Mouse (Mus musculus): ENCODE measurements at regions not wholly inside any gene's neighbourhood (a gene's known extent, or its start where the extent isn't known, plus 50 kb on each side); places are given as distances from the start of the nearest gene placed in this dataset.

GRCm38 (mm10) chr9:87402010-87402409, 146.7 kb upstream of the Cep162 start:
- Histone ChIP-seq H3K27ac (ENCODE audit: insufficient read depth, low read depth) (no peak overlapping the region), H3K4me1 (ENCODE audit: control insufficient read depth in 1 of 2, insufficient read depth in 2 of 2) (no peaks in the 10 kb centered on the region), H3K36me3 (replicated peaks in 1 of 2; ENCODE audit: control insufficient read depth in 1 of 2, insufficient read depth in 1 of 2, low read length in 1 of 2) (no peaks in the 10 kb centered on the region), H3K79me2 (replicated peaks; ENCODE audit: control insufficient read depth, extremely low read depth, insufficient read depth, poor library complexity, severe bottlenecking) (no peaks in the 10 kb centered on the region), H3K27me3 (replicated peaks) (no peaks in the 10 kb centered on the region), H3K4me3 (replicated peaks in 1 of 3; ENCODE audit: low read depth in 2 of 3, low read length in 2 of 3, poor library complexity in 1 of 3) (no peak overlapping the region), H3K9ac (ENCODE audit: insufficient read depth, low read depth) (no peak overlapping the region), H3K9me3 (replicated peaks; ENCODE audit: low read length) (no peaks in the 10 kb centered on the region), H3K4me2 (ENCODE audit: insufficient read depth, low read depth, poor library complexity, severe bottlenecking) (no peak overlapping the region)
- TF ChIP-seq USF1 (IDR thresholded peaks at IDR 0.05; ENCODE audit: low read depth, low read length) (no peak), GABPA (IDR thresholded peaks at IDR 0.05; ENCODE audit: insufficient replicate concordance, low read depth, low read length) (no peak), SIN3A (IDR thresholded peaks at IDR 0.05; ENCODE audit: low read length) (no peak), CHD2 (IDR thresholded peaks at IDR 0.05; ENCODE audit: low read length) (no peak), MAFK (IDR thresholded peaks at IDR 0.05; ENCODE audit: insufficient replicate concordance, low read length) (no peak), ZMIZ1 (IDR thresholded peaks at IDR 0.05; ENCODE audit: low read depth, low read length) (no peak), POLR2AphosphoS2 (IDR thresholded peaks at IDR 0.05; ENCODE audit: low read depth, low read length) (no peak), JUN (IDR thresholded peaks at IDR 0.05; ENCODE audit: insufficient read depth, low read depth, low read length) (no peak), KAT2A (IDR thresholded peaks at IDR 0.05; ENCODE audit: insufficient replicate concordance, low read length) (no peak), ETS1 (conservative IDR thresholded peaks at IDR 0.05; ENCODE audit: low read depth, low read length) (no peak), ZC3H11A (IDR thresholded peaks at IDR 0.05; ENCODE audit: low read depth, low read length) (no peak), HCFC1 (IDR thresholded peaks at IDR 0.05; ENCODE audit: low read depth, low read length) (no peak), MAZ (IDR thresholded peaks at IDR 0.05; ENCODE audit: low read depth, low read length) (no peak), ELF1 (IDR thresholded peaks at IDR 0.05; ENCODE audit: low read depth, low read length) (no peak), ZNF384 (IDR thresholded peaks at IDR 0.05; ENCODE audit: low read depth, low read length) (no peak), NRF1 (IDR thresholded peaks at IDR 0.05; ENCODE audit: low read depth, low read length) (no peak), POLR2A (IDR thresholded peaks at IDR 0.05; ENCODE audit: low read depth, low read length) (no peak), IRF4 (IDR thresholded peaks at IDR 0.05; ENCODE audit: low read depth, low read length) (no peak), CHD1 (IDR thresholded peaks at IDR 0.05; ENCODE audit: low read depth, low read length) (no peak), MAX (IDR thresholded peaks at IDR 0.05; ENCODE audit: low read length) (no peak)
- in situ Hi-C loops (cut with MboI; ENCODE audit: low pct_ligation_motif_present, low pct_unique_long_range_greater_than_20kb, low sequenced_read_pairs), result no loop called here
- no peak for DNase-seq (ENCODE audit: extremely low read depth)
- dilution Hi-C loops (cut with MboI; ENCODE audit: extremely low pct_ligation_motif_present, extremely low pct_unique_long_range_greater_than_20kb, low sequenced_read_pairs), result no loop called here

- dilution Hi-C loops (cut with MboI; ENCODE audit: extremely low pct_ligation_motif_present, extremely low pct_unique_long_range_greater_than_20kb, low sequenced_read_pairs) (no loop called here), in situ Hi-C loops (cut with MboI; ENCODE audit: low pct_ligation_motif_present, low pct_unique_long_range_greater_than_20kb, low sequenced_read_pairs) (no loop called here)
- Histone ChIP-seq H3K36me3 (replicated peaks in 1 of 2; ENCODE audit: control insufficient read depth in 1 of 2, insufficient read depth in 1 of 2, low read length in 1 of 2) (no peaks in the 10 kb centered on the region), H3K9ac (ENCODE audit: insufficient read depth, low read depth) (no peak overlapping the region), H3K79me2 (replicated peaks; ENCODE audit: control insufficient read depth, extremely low read depth, insufficient read depth, poor library complexity, severe bottlenecking) (no peaks in the 10 kb centered on the region), H3K4me2 (ENCODE audit: insufficient read depth, low read depth, poor library complexity, severe bottlenecking) (no peak overlapping the region), H3K27me3 (replicated peaks) (no peaks in the 10 kb centered on the region), H3K4me1 (ENCODE audit: control insufficient read depth in 1 of 2, insufficient read depth in 2 of 2) (no peaks in the 10 kb centered on the region), H3K9me3 (replicated peaks; ENCODE audit: low read length) (no peaks in the 10 kb centered on the region), H3K4me3 (replicated peaks in 1 of 3; ENCODE audit: low read depth in 2 of 3, low read length in 2 of 3, poor library complexity in 1 of 3) (no peak overlapping the region), H3K27ac (ENCODE audit: insufficient read depth, low read depth) (no peak overlapping the region)
- TF ChIP-seq CHD2 (IDR thresholded peaks at IDR 0.05; ENCODE audit: low read length) (no peak), IRF4 (IDR thresholded peaks at IDR 0.05; ENCODE audit: low read depth, low read length) (no peak), ZNF384 (IDR thresholded peaks at IDR 0.05; ENCODE audit: low read depth, low read length) (no peak), ZMIZ1 (IDR thresholded peaks at IDR 0.05; ENCODE audit: low read depth, low read length) (no peak), JUND (conservative IDR thresholded peaks at IDR 0.05; ENCODE audit: low read depth, low read length) (no peak), POLR2A (IDR thresholded peaks at IDR 0.05; ENCODE audit: low read depth, low read length) (no peak), E2F4 (IDR thresholded peaks at IDR 0.05; ENCODE audit: insufficient replicate concordance, low read depth, low read length) (no peak), PAX5 (IDR thresholded peaks at IDR 0.05; ENCODE audit: low read length) (no peak)
- DNase-seq (ENCODE audit: extremely low read depth), result no peak
Observed at GRCm38 (mm10) chr9:87387516-87387915, 132.2 kb upstream of the Cep162 start.
